Mouse (Mus musculus): ENCODE measurements around the gene Rbfox3. TPM values are rescaled to one million over a fixed set of nuclear protein-coding genes. Genes with fewer than 3 reads are reported as not detected.

Gene Rbfox3
- not detected in 2 replicates for polyA plus RNA-seq (2012)

- no peak for TF ChIP-seq GATA1 (IDR thresholded peaks at IDR 0.05; ENCODE audit: low read length)
Observed at GRCm38 (mm10) chr11:118911307-118912070, at the start of gene Rbfox3. Gene Rbfox3, minus strand, starts transcription at chr11:118911597.

GRCm38 (mm10) chr11:118960649-118961048 lies 49.3 kb upstream of the Rbfox3 start:
- no peak for TF ChIP-seq GATA1 (IDR thresholded peaks at IDR 0.05; ENCODE audit: low read length)

GRCm38 (mm10) chr11:118957070-118957471 lies 45.7 kb upstream of the Rbfox3 start:
- no peak for TF ChIP-seq GATA1 (IDR thresholded peaks at IDR 0.05; ENCODE audit: low read length)

- no peak for TF ChIP-seq GATA1 (IDR thresholded peaks at IDR 0.05; ENCODE audit: low read length)
Observed at GRCm38 (mm10) chr11:118955016-118955415, 43.6 kb upstream of the Rbfox3 start.

GRCm38 (mm10) chr11:118945868-118946267 lies 34.5 kb upstream of the Rbfox3 start:
- TF ChIP-seq GATA1 (IDR thresholded peaks at IDR 0.05; ENCODE audit: low read length) = no peak

- TF ChIP-seq GATA1 (IDR thresholded peaks at IDR 0.05; ENCODE audit: low read length) = no peak
Observed at GRCm38 (mm10) chr11:118941268-118941667, 29.9 kb upstream of the Rbfox3 start.

GRCm38 (mm10) chr11:118940539-118940938 lies 29.1 kb upstream of the Rbfox3 start:
- TF ChIP-seq GATA1 (IDR thresholded peaks at IDR 0.05; ENCODE audit: low read length) = no peak

GRCm38 (mm10) chr11:118939731-118940130 lies 28.3 kb upstream of the Rbfox3 start:
- TF ChIP-seq GATA1 (IDR thresholded peaks at IDR 0.05; ENCODE audit: low read length) = no peak

GRCm38 (mm10) chr11:118934925-118935324 lies 23.5 kb upstream of the Rbfox3 start:
- TF ChIP-seq GATA1 (IDR thresholded peaks at IDR 0.05; ENCODE audit: low read length) = no peak

- no peak for TF ChIP-seq GATA1 (IDR thresholded peaks at IDR 0.05; ENCODE audit: low read length)
Observed at GRCm38 (mm10) chr11:118927081-118927480, 15.7 kb upstream of the Rbfox3 start.

GRCm38 (mm10) chr11:118921852-118922251 lies 10.5 kb upstream of the Rbfox3 start:
- TF ChIP-seq GATA1 (IDR thresholded peaks at IDR 0.05; ENCODE audit: low read length) = no peak

- no peak for TF ChIP-seq GATA1 (IDR thresholded peaks at IDR 0.05; ENCODE audit: low read length)
Observed at GRCm38 (mm10) chr11:118916423-118917030, 5.1 kb upstream of the Rbfox3 start.

- TF ChIP-seq GATA1 (IDR thresholded peaks at IDR 0.05; ENCODE audit: low read length) = no peak
Observed at GRCm38 (mm10) chr11:118915888-118916287, 4.5 kb upstream of the Rbfox3 start.

GRCm38 (mm10) chr11:118912686-118913085 lies 1.3 kb upstream of the Rbfox3 start:
- TF ChIP-seq GATA1 (IDR thresholded peaks at IDR 0.05; ENCODE audit: low read length) = no peak

- TF ChIP-seq GATA1 (IDR thresholded peaks at IDR 0.05; ENCODE audit: low read length) = no peak
Observed at GRCm38 (mm10) chr11:118910756-118911155, 641 bp downstream of the Rbfox3 start.

- no peak for TF ChIP-seq GATA1 (IDR thresholded peaks at IDR 0.05; ENCODE audit: low read length)
Observed at GRCm38 (mm10) chr11:118909814-118910201, 1.6 kb downstream of the Rbfox3 start.

Data from G1E-ER4 (cell line).